Mouse (Mus musculus) ES-E14 (cell line): ENCODE data around the gene Chst10.

ENCODE experiments used
- CHD2 ChIP-seq: IDR thresholded peaks from 2 replicates; pipeline ENCODE4 v1.6.1; 2014; ENCODE audit warnings: mild to moderate bottlenecking, low read depth, low read length, inconsistent platforms
- HCFC1 ChIP-seq: IDR thresholded peaks from 2 replicates; pipeline ENCODE4 v1.6.1; 2012; ENCODE audit warnings: low read length, inconsistent platforms, borderline replicate concordance; ENCODE audit not compliant: insufficient read depth
- MAFK ChIP-seq: IDR thresholded peaks from 2 replicates; pipeline ENCODE4 v1.6.1; 2014; ENCODE audit warnings: mild to moderate bottlenecking, low read depth, low read length, inconsistent platforms; ENCODE audit not compliant: insufficient read depth
- ZC3H11A ChIP-seq: IDR thresholded peaks from 2 replicates; pipeline ENCODE4 v1.6.1; 2012; ENCODE audit warnings: low read depth, mild to moderate bottlenecking, inconsistent platforms, low read length, borderline replicate concordance
- ZNF384 ChIP-seq: IDR thresholded peaks from 2 replicates; pipeline ENCODE4 v1.6.1; 2012; ENCODE audit warnings: low read depth, low read length, inconsistent platforms

- TF ChIP-seq HCFC1 = no peak
- no peak for TF ChIP-seq ZC3H11A
- no peak for TF ChIP-seq ZNF384
- no peak for TF ChIP-seq CHD2
- TF ChIP-seq MAFK = no peak
Measured at GRCm38 (mm10) chr1:38934668-38935067, 36.7 kb upstream of the Chst10 start.
